Mouse (Mus musculus): ENCODE data around the gene Ift81.

- TF ChIP-seq POLR2A (IDR thresholded peaks at IDR 0.05; ENCODE audit: low read depth, low read length) (no peak), CTCF (conservative IDR thresholded peaks at IDR 0.05; ENCODE audit: insufficient read depth, insufficient read length, low read depth, low read length) (no peak)
These were observed 112.9 kb downstream of the Ift81 start for GRCm38 (mm10) chr5:122501101-122502076.

Measured in kidney, adult 2 months (tissue).